ENCODE assay signal across 8 mouse cellular contexts in the genomic region with DNA sequence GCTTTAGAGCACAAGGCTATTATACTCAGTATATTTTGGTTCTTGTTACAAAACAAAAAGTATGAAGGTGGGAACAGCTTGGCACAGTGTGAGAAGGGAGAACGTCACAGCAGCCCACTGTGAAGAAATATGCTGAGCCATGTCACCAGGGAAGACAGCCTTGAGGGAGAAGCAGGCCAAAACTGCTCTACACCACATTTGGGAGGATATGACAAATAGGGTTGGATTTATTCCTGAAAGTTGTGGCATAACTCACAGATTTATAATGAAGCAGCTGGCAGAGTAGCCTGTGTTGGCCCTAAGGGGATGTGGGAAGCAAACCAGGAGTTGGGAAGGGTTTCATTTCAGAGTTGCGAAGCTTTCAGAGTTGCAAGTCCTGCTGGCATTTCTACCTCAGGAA.
DNase-seq lines count a peak whose midpoint lies in the region; ATAC-seq lines count a peak whose summit lies in the region.

No protein-coding gene starts in this region.

- no peak overlapping the region for H3K27ac ChIP-seq in forebrain, embryonic 15.5 days (replicated peaks)
- H3K27ac ChIP-seq in forebrain, embryonic 13.5 days, result no peak overlapping the region
- H3K27ac ChIP-seq in midbrain, embryonic 10.5 days (replicated peaks), result no peak overlapping the region

- no peak overlapping the region for H3K4me2 ChIP-seq in forebrain, embryonic 15.5 days (replicated peaks)
- no peak overlapping the region for H3K4me2 ChIP-seq in forebrain, embryonic 13.5 days

- no peak overlapping the region for H3K9ac ChIP-seq in forebrain, embryonic 15.5 days (replicated peaks)
- H3K9ac ChIP-seq in forebrain, embryonic 13.5 days, result no peak overlapping the region

- DNase-seq in ovary, postnatal 14 days (ENCODE audit: low spot score), result peak; percentile 31
- DNase-seq in ovary, adult 18-20 months (ENCODE audit: low spot score), result no peak
- DNase-seq in frontal cortex, postnatal 36 days (ENCODE audit: low spot score in 2 of 2), result peak; percentile 51 to 60
- DNase-seq in right cerebral cortex, postnatal 36 days (ENCODE audit: low spot score in 2 of 2), result peak; percentile 30 to 45
- DNase-seq in MN1 (ENCODE audit: low spot score), result no peak
- no peak for DNase-seq in midbrain, embryonic 10.5 days (ENCODE audit: low spot score)

- WGBS in forebrain, embryonic 15.5 days, result 59% methylated on average over 2 of the region's 2 CpGs
- WGBS in forebrain, embryonic 13.5 days, result 80% methylated on average over 2 of the region's 2 CpGs
- WGBS in midbrain, embryonic 10.5 days, result 90% methylated on average over 2 of the region's 2 CpGs

- no peaks in the 10 kb centered on the region for H3K36me3 ChIP-seq in forebrain, embryonic 15.5 days
- no peaks in the 10 kb centered on the region for H3K36me3 ChIP-seq in forebrain, embryonic 13.5 days (ENCODE audit: poor library complexity, severe bottlenecking)
- H3K36me3 ChIP-seq in midbrain, embryonic 10.5 days, result no peaks in the 10 kb centered on the region

- H3K9me3 ChIP-seq in forebrain, embryonic 15.5 days, result no peaks in the 10 kb centered on the region
- no peaks in the 10 kb centered on the region for H3K9me3 ChIP-seq in forebrain, embryonic 13.5 days (replicated peaks)
- no peaks in the 10 kb centered on the region for H3K9me3 ChIP-seq in midbrain, embryonic 10.5 days (replicated peaks)

- ATAC-seq in forebrain, embryonic 15.5 days (replicated peaks), result 0 out of 2 replicates have a peak, but pooled peaks have one; percentile 26
- no peak for ATAC-seq in forebrain, embryonic 13.5 days

- no peaks in the 10 kb centered on the region for H3K27me3 ChIP-seq in forebrain, embryonic 15.5 days
- H3K27me3 ChIP-seq in forebrain, embryonic 13.5 days, result no peaks in the 10 kb centered on the region
- H3K27me3 ChIP-seq in midbrain, embryonic 10.5 days (ENCODE audit: low read depth, poor library complexity, severe bottlenecking), result no peaks in the 10 kb centered on the region

- H3K4me3 ChIP-seq in forebrain, embryonic 15.5 days, result no peak overlapping the region
- no peak overlapping the region for H3K4me3 ChIP-seq in forebrain, embryonic 13.5 days
- H3K4me3 ChIP-seq in midbrain, embryonic 10.5 days, result no peak overlapping the region

- H3K4me1 ChIP-seq in forebrain, embryonic 15.5 days, result no peaks in the 10 kb centered on the region
- 0 out of 2 replicates have a peak, but pooled peaks cover under 1% of the 10 kb centered on the region for H3K4me1 ChIP-seq in forebrain, embryonic 13.5 days
- no peaks in the 10 kb centered on the region for H3K4me1 ChIP-seq in midbrain, embryonic 10.5 days

Comparison
In these comparisons a context has a peak if more than half of its experiments do, and no peak if none do; other contexts are left out.
1. DNase-seq: peak in ovary, postnatal 14 days (single experiment), frontal cortex, postnatal 36 days (2 of 2) and right cerebral cortex, postnatal 36 days (2 of 2); none in ovary, adult 18-20 months (single experiment), MN1 (single experiment) and midbrain, embryonic 10.5 days (single experiment).